Mouse (Mus musculus) layer of hippocampus, adult 9-10 months (tissue): ENCODE data around the gene Dennd2a.

Source experiments
- DNase-seq: peaks from one replicate; pipeline ENCODE4 v3.0.0; 2022; ENCODE audit warnings: low spot score

The Dennd2a gene

GRCm38 (mm10) chr6:39557723-39558261, at the start of gene Dennd2a:
Gene Dennd2a (minus strand): TSS chr6:39557867.
- DNase-seq = peak; percentile 39

- no peak for DNase-seq
Observed at GRCm38 (mm10) chr6:39607365-39607764, 49.7 kb upstream of the Dennd2a start.

GRCm38 (mm10) chr6:39606862-39607261, 49.2 kb upstream of the Dennd2a start:
- DNase-seq = no peak

DNA sequence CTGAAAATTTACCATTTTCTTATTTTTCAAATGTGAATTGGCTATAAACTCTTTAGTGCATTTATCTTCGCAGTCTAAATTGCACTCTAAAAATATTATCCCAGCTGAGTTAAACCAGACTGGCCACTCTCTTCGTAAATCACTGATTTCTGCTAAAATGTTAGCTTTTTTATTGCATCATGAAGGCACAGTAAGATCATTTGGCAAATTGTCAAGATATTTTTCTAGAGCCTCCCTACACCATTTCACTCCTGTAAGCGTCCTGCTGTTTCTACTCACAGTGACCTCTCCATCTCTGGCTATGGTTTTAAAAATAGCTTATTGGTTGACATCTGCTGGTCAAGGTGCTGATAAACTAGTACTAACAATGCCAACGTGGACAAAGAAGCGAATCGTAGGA, 48.4 kb upstream of the Dennd2a start:
- no peak for DNase-seq

DNA sequence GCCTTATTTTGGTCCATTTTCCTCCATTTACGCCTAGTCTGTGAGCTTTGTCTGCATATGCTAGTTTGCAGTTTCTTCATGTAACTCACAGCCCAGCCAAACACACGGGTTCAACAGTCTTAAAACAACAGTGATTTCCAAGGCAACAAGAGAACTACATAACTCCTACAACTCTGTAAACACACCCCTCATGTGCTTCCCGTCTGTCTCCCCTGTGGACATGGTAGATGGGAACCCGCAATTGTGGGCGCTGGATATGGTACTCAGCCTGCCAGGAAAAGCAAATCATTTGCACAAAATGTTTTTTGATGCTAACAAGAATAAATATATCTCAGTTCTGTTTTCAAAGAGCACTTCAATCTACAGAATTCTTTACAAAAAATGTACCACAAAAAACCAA, 46.9 kb upstream of the Dennd2a start:
- no peak for DNase-seq

DNA sequence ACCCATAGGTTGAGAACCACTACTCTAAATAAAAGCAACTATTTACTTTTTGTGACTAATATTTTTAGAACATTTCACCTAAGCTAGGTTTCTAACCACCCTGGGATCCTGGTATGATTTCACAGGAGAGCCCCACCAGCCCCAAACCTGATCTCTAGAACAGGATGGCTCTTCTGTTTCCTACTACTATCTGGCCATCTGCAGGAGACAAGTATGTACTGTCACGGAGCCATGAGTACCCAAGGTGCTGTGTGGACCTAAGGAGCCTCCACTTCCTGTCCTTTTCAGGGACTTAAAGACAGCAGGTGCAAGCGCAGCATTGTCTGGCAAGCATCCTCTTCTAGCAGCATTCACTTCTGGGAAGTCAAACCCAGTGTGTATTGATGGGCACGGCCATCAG, 44.2 kb upstream of the Dennd2a start:
- DNase-seq = no peak

DNA sequence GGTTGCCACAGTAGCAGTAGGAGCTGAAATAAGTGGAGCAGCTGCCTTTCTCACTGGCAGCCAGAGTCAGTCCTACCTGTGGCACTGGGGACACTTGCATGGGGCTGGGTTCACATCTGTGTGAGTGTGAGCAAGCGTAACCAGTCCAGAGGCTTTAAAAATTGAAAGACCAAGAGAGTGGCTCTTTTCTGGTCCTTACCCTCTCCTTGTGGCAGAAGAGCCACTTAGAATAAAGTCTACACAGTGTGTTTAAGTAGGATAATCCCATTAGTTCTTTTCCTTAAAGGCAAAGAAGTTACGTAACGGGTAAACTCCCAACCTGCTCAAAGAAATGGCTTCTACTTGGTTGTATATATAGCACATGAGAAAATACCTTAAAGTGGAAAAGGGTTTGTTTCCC, 43.2 kb upstream of the Dennd2a start:
- DNase-seq = no peak

DNA sequence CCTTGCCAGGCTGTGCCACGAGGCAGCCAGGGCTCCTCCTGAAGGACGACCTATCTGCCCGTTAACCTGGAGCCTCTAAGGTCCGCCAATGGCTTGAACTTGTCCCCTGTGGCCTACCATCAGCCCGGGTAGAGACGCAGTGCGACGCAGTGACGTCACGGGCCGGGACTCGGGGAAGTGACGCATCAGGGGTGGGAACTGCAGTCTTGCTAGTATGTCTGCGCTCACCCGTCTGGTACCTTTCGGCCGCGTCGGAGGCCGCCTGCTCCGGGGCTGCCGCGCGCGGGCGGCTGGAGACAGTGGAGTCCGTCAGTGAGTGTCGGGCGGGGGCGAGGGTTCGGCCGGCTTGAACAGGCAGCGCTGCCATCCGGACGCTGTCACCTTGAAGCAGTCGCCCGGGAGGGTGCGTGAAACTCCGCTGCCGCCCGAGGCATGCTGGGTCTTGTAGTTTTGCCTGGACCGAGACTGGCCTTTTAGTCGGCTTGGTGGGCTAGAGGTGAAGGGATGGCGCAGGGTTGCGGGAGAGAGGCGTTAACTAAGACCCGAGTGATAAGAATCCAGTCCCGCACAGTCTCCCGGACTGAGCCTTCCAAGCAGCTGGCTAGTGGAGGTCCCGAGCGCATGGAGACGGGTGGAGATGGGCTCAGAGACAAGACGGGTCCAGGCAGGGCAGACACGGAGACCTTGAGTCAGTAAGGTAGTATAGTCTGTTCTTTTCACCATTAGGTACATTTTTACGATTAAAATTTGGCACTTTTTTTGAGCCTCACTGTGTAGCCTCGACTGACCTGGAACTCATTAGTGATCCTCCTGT, 34.9 kb upstream of the Dennd2a start, which contains the start of gene Ndufb2:
Gene Ndufb2 (plus strand): TSS at position 174 of the 814 bp plus-strand sequence.
- peak; percentile 95 for DNase-seq

DNA sequence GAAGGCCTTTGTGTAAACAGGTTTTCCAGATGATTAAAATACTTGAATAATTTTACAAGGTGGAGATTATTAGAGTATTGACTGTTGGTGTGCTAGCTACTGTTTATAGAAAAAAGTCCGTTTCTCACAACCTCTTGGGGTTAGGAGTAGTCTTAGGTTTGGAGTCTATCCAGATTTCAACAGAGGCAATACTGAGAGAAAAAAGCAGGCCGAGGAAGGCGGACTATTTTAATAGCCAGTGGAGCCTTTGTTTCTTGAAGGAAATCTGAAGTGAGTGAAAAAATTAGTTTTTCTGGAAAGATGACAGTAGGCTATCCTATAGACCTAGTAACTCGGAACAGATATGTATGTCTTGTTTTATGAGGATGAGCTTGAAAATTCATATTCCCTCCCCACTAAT, 33.8 kb upstream of the Dennd2a start:
- DNase-seq = no peak

GRCm38 (mm10) chr6:39585517-39585916, 27.9 kb upstream of the Dennd2a start, which contains the start of gene Gm42420:
Gene Gm42420 (plus strand): TSS chr6:39585753.
- no peak for DNase-seq

- no peak for DNase-seq
Observed at GRCm38 (mm10) chr6:39581087-39581784, 23.6 kb upstream of the Dennd2a start.

- DNase-seq = no peak
Observed at GRCm38 (mm10) chr6:39580558-39580957, 22.9 kb upstream of the Dennd2a start.

- DNase-seq = no peak
Observed at GRCm38 (mm10) chr6:39579552-39579951, 21.9 kb upstream of the Dennd2a start.

DNA sequence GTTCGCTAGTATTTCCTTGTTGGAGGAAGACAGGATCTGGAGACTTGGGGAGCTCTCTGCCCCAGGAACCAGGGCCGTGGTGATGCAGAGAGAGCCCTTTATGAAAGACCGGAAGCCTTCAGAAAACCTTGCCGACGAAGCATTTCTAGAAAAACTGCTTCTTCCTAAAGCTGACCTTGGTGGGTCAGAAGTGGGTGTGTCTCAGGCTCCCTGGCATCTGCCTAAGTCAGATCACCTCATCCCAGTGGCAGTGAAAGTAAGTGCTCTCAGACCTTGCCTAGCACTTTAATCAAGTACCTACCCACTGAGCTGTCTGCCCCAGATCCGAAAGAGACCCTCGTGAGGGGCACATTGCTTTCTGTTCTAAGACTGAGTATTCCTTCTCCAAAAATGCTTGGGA, 17.3 kb upstream of the Dennd2a start:
- no peak for DNase-seq

DNA sequence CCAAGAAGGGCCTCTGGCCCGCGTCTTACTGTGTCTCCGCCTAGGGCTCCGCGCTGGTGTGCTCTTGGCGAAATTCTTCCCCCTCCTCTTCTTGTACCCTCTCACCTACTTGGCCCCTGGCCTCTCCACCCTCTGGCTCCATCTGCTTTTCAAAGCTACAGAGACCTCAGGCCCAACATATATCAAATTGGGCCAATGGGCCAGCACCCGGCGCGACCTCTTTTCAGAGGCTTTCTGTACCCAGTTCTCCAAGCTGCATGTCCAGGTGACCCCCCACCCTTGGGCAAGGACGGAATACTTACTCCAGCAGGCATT, 16.8 kb upstream of the Dennd2a start:
- no peak for DNase-seq

- peak; percentile 32 for DNase-seq
Observed at GRCm38 (mm10) chr6:39573791-39574554, 16.3 kb upstream of the Dennd2a start, which contains the start of gene Adck2. Gene Adck2 (plus strand): TSS chr6:39573873.

- DNase-seq = no peak
Observed at GRCm38 (mm10) chr6:39570426-39570825, 12.8 kb upstream of the Dennd2a start.

DNA sequence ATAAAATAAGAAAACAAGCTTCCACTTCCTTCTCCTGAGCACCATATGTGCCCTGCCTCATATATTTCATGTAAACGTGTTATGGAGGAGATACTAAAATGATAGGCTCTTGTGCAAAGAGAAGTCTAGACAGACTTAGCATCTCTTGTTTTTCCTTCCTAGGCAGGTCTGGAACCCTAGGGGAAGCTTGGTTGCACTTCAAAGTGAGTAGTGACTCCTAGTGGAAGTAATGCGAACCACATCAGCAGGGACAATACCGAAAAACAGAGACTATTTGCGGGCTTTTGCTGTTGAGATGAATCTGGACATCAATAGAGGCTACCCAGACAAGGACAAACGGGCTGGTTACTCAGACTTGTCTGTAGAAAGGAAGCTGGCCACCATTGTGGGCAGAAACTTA, 9.9 kb upstream of the Dennd2a start:
- DNase-seq = no peak

- peak; percentile 98 for DNase-seq
Observed at GRCm38 (mm10) chr6:39562166-39563015, 4.7 kb upstream of the Dennd2a start.

- no peak for DNase-seq
Observed at GRCm38 (mm10) chr6:39559276-39559939, 1.7 kb upstream of the Dennd2a start.
